Comparison of ENCODE assay signal across 8 mouse cellular contexts in genomic region chr10:30778240-30778639, GRCm38 (mm10). TPM values are rescaled to one million over a fixed set of nuclear protein-coding genes. Genes with fewer than 3 reads are reported as not detected.
DNase-seq lines count a peak whose midpoint lies in the region; ATAC-seq and TF ChIP-seq lines count a peak whose summit lies in the region.

No protein-coding gene starts in this region.

- TF ChIP-seq CTCF in cerebellum, adult 2 months (IDR thresholded peaks at IDR 0.05; ENCODE audit: borderline replicate concordance, insufficient read depth, low read depth, low read length): no peak
- TF ChIP-seq CTCF in heart, postnatal 0 days (IDR thresholded peaks at IDR 0.05; ENCODE audit: low read depth): no peak

- H3K27ac ChIP-seq in cerebellum, adult 2 months (ENCODE audit: insufficient read depth, low read length): peak overlapping the region; percentile 98
- H3K27ac ChIP-seq in heart, postnatal 0 days (ENCODE audit: low read depth): 0 out of 2 replicates have a peak overlapping the region, but pooled peaks have one; percentile 2
- H3K27ac ChIP-seq in kidney, embryonic 15.5 days: no peak overlapping the region

- peaks cover 18% of the 10 kb centered on the region for H3K4me1 ChIP-seq in cerebellum, adult 2 months (ENCODE audit: control insufficient read depth, insufficient read depth, low read length)
- peaks cover 7% of the 10 kb centered on the region for H3K4me1 ChIP-seq in heart, postnatal 0 days (ENCODE audit: control insufficient read depth, insufficient read depth)
- 0 out of 2 replicates have a peak, but pooled peaks cover 3% of the 10 kb centered on the region for H3K4me1 ChIP-seq in kidney, embryonic 15.5 days

- TF ChIP-seq POLR2A in cerebellum, adult 2 months (IDR thresholded peaks at IDR 0.05; ENCODE audit: borderline replicate concordance, insufficient read depth, low read length): peak; percentile 46; the same call in 1 of the 2 replicates

- no peak for TF ChIP-seq EP300 in heart, postnatal 0 days (IDR thresholded peaks at IDR 0.05; ENCODE audit: low read depth)

- WGBS in cerebellum, adult 2 months: 8% methylated on average over 3 of the region's 3 CpGs
- WGBS in heart, postnatal 0 days: 40% methylated on average over 3 of the region's 3 CpGs
- 60% methylated on average over 3 of the region's 3 CpGs for WGBS in kidney, embryonic 15.5 days

- DNase-seq in gastrocnemius, adult 18-20 months (ENCODE audit: low spot score): peak; percentile 51
- no peak for DNase-seq in gastrocnemius, postnatal 10 days
- DNase-seq in 3T3-L1 (ENCODE audit: low read depth, low spot score): peak; percentile 76
- DNase-seq in cerebellum, adult 2 months: peak; percentile 82 to 96
- peak; percentile 55 for DNase-seq in heart, postnatal 0 days (ENCODE audit: low spot score)
- no peak for DNase-seq in spleen, adult 18-20 months
- no peak for DNase-seq in ovary, postnatal 36 days (ENCODE audit: low spot score)

- H3K4me2 ChIP-seq in heart, postnatal 0 days (ENCODE audit: low read depth, low read length): no peak overlapping the region
- H3K4me2 ChIP-seq in kidney, embryonic 15.5 days: no peak overlapping the region

- peak; percentile 72 for ATAC-seq in heart, postnatal 0 days (ENCODE audit: insufficient read depth, low read depth)
- no peak for ATAC-seq in kidney, embryonic 15.5 days (replicated peaks; ENCODE audit: low FRiP score)

- no peaks in the 10 kb centered on the region for H3K27me3 ChIP-seq in cerebellum, adult 2 months (ENCODE audit: control insufficient read depth, insufficient read depth, low read length)
- no peaks in the 10 kb centered on the region for H3K27me3 ChIP-seq in heart, postnatal 0 days (ENCODE audit: control insufficient read depth, insufficient read depth, low read length)
- H3K27me3 ChIP-seq in kidney, embryonic 15.5 days: no peaks in the 10 kb centered on the region

- no peak overlapping the region for H3K9ac ChIP-seq in heart, postnatal 0 days (replicated peaks; ENCODE audit: low read depth, low read length)
- H3K9ac ChIP-seq in kidney, embryonic 15.5 days: no peak overlapping the region

- H3K9me3 ChIP-seq in heart, postnatal 0 days (replicated peaks; ENCODE audit: control insufficient read depth, low read length): no peaks in the 10 kb centered on the region
- no peaks in the 10 kb centered on the region for H3K9me3 ChIP-seq in kidney, embryonic 15.5 days (replicated peaks)

- no peaks in the 10 kb centered on the region for H3K36me3 ChIP-seq in heart, postnatal 0 days (replicated peaks; ENCODE audit: control insufficient read depth, insufficient read depth, low read length)
- peaks cover 8% of the 10 kb centered on the region; the same call in 1 of the 2 replicates for H3K36me3 ChIP-seq in kidney, embryonic 15.5 days

- H3K4me3 ChIP-seq in cerebellum, adult 2 months (replicated peaks; ENCODE audit: insufficient read depth, low read depth, low read length): no peak overlapping the region
- H3K4me3 ChIP-seq in heart, postnatal 0 days (ENCODE audit: low read depth, low read length): no peak overlapping the region
- no peak overlapping the region for H3K4me3 ChIP-seq in kidney, embryonic 15.5 days (replicated peaks)

RNA-seq across cellular contexts. Expression of gene Ncoa7, which starts 24.9 kb away (rescaled TPM):
- 1 to 10 TPM; 1.2 to 1.6 TPM for total RNA-seq in gastrocnemius, adult 18-20 months (2021)
- 1 to 10 TPM; 5.6 to 9.6 TPM for total RNA-seq in gastrocnemius, postnatal 10 days (2021)
- polyA plus RNA-seq in cerebellum, adult 2 months (2012; rRNA removed): 65.5 and 69.4 TPM in 2 replicates
- total RNA-seq in heart, postnatal 0 days (2014; rRNA removed; ENCODE audit: low replicate concordance): 1.3 and 9.2 TPM in 2 replicates
- 5.4 and 6.5 TPM in 2 replicates for polyA plus RNA-seq in heart, postnatal 0 days (2015; fragmentation: Nextera tagmentation; extraction: Ambion mirVana)
- polyA plus RNA-seq in kidney, embryonic 15.5 days (2015; fragmentation: Nextera tagmentation; extraction: Ambion mirVana): 16.3 and 16.6 TPM in 2 replicates

Comparison
In these comparisons a context has a peak if more than half of its experiments do, and no peak if none do; other contexts are left out.
1. DNase-seq: peak in gastrocnemius, adult 18-20 months (single experiment), 3T3-L1 (single experiment), cerebellum, adult 2 months (2 of 2) and heart, postnatal 0 days (single experiment); none in gastrocnemius, postnatal 10 days (single experiment), spleen, adult 18-20 months (0 of 2) and ovary, postnatal 36 days (single experiment).